Mouse (Mus musculus) E14TG2a.4 (cell line): ENCODE measurements around the gene Atn1.

Source experiments
- CTCF ChIP-seq: conservative IDR thresholded peaks from 2 replicates; pipeline ENCODE4 v1.5.1; 2014; ENCODE audit warnings: low read length
- NANOG ChIP-seq: IDR thresholded peaks from 2 replicates; pipeline ENCODE4 v1.6.1; 2014; ENCODE audit warnings: borderline replicate concordance, low read length, mixed read lengths
- POU5F1 ChIP-seq: IDR thresholded peaks from 2 replicates; pipeline ENCODE4 v1.6.1; 2014; ENCODE audit warnings: low read length, borderline replicate concordance

DNA sequence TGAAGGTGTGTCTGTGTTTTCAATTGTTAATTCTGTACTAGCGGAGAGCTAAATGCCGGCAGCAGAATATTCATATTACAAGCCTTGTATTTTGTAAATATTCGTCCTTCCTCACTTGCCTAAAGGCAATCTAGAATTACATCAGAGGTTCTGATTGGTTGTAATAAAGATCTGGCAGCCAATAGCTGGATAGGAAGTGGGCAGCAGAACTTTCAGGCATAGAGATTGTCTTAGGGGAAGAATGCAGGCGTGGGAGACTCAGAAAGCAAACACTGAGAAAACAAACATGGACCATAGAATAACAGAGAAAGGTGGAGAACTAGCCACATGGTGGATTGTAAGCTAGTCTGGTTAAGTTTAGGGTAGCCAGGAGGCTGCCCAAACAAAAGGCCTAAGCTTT lies 33.8 kb upstream of the Atn1 start:
- TF ChIP-seq POU5F1 (no peak), NANOG (no peak), CTCF (no peak)
